Mouse (Mus musculus): Measurements from ENCODE around the gene Yif1b. TPM values are rescaled to one million over a fixed set of nuclear protein-coding genes. Genes with fewer than 3 reads are reported as not detected.

Gene Yif1b
- polyA plus RNA-seq, 1 experiment from 2014 or later: 64.3 TPM

- Histone ChIP-seq H3K27me3 (replicated peaks) (no peaks in the 10 kb centered on the region), H3K4me2 (no peak overlapping the region), H3K9ac (no peak overlapping the region), H3K4me1 (no peaks in the 10 kb centered on the region; the same call in 1 of the 2 replicates), H3K4me3 (no peak overlapping the region), H3K36me3 (no peaks in the 10 kb centered on the region), H3K9me3 (replicated peaks) (no peaks in the 10 kb centered on the region), H3K27ac (no peak overlapping the region)
- WGBS (ENCODE audit: insufficient replicate concordance): 60% methylated on average over 4 of the region's 4 CpGs
- ATAC-seq: no peak
Measured at GRCm38 (mm10) chr7:29266931-29267330, 28.8 kb downstream of the Yif1b start.

- H3K36me3 ChIP-seq: no peaks in the 10 kb centered on the region
- 64% methylated on average over 4 of the region's 4 CpGs for WGBS (ENCODE audit: insufficient replicate concordance)
- H3K4me2 ChIP-seq: no peak overlapping the region
- H3K4me3 ChIP-seq: no peak overlapping the region
- H3K27me3 ChIP-seq (replicated peaks): no peaks in the 10 kb centered on the region
- no peaks in the 10 kb centered on the region; the same call in 1 of the 2 replicates for H3K4me1 ChIP-seq
- no peaks in the 10 kb centered on the region for H3K9me3 ChIP-seq (replicated peaks)
- no peak for ATAC-seq
- no peak overlapping the region for H3K9ac ChIP-seq
- H3K27ac ChIP-seq: no peak overlapping the region
Measured at GRCm38 (mm10) chr7:29270445-29270844, 32.3 kb downstream of the Yif1b start.

GRCm38 (mm10) chr7:29271687-29272465 is 33.7 kb downstream of the Yif1b start:
- H3K4me2 ChIP-seq: no peak overlapping the region

GRCm38 (mm10) chr7:29276715-29277114 is 38.6 kb downstream of the Yif1b start:
- ATAC-seq: no peak
- Histone ChIP-seq H3K27ac (no peak overlapping the region), H3K36me3 (no peaks in the 10 kb centered on the region), H3K4me1 (peaks cover 13% of the 10 kb centered on the region), H3K4me2 (no peak overlapping the region), H3K27me3 (replicated peaks) (peaks cover 17% of the 10 kb centered on the region), H3K4me3 (no peak overlapping the region), H3K9ac (no peak overlapping the region), H3K9me3 (replicated peaks) (no peaks in the 10 kb centered on the region)
- WGBS (ENCODE audit: insufficient replicate concordance): 73% methylated on average over 5 of the region's 5 CpGs

More at GRCm38 (mm10) chr7:29271687-29272465, 33.7 kb downstream of the Yif1b start:
- Histone ChIP-seq H3K27me3 (replicated peaks) (no peaks in the 10 kb centered on the region), H3K27ac (no peak overlapping the region), H3K4me1 (no peaks in the 10 kb centered on the region; the same call in 1 of the 2 replicates), H3K36me3 (no peaks in the 10 kb centered on the region), H3K4me3 (no peak overlapping the region), H3K9me3 (replicated peaks) (no peaks in the 10 kb centered on the region), H3K9ac (no peak overlapping the region)
- WGBS (ENCODE audit: insufficient replicate concordance): 65% methylated on average over 8 of the region's 8 CpGs
- no peak for ATAC-seq

GRCm38 (mm10) chr7:29277510-29277909 is 39.4 kb downstream of the Yif1b start:
- no peak for ATAC-seq
- no peak overlapping the region for H3K4me2 ChIP-seq
- H3K27ac ChIP-seq: no peak overlapping the region
- no peaks in the 10 kb centered on the region for H3K9me3 ChIP-seq (replicated peaks)
- 75% methylated on average over 4 of the region's 4 CpGs for WGBS (ENCODE audit: insufficient replicate concordance)
- no peak overlapping the region for H3K9ac ChIP-seq
- H3K4me1 ChIP-seq: peaks cover 17% of the 10 kb centered on the region
- H3K36me3 ChIP-seq: no peaks in the 10 kb centered on the region
- H3K27me3 ChIP-seq (replicated peaks): peaks cover 25% of the 10 kb centered on the region
- no peak overlapping the region for H3K4me3 ChIP-seq

DNA sequence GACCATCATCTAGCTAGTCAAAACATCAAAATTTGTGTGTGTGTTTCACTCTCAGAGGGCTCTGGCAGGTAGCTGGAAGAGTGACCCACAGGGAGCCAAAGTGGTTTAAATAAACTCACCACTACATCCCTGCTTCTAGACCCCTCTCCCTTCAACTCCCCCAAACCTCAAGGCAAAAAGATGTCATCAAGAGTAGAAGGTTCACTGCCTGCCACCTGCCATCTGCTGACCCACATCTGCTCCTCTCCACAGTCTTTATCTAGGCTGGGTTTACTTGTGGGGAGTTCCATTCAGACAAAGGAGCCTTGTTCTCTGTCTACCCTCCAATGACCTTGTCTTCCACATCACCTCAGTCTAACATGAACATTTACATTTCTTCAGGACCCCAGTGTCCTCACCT is 41.1 kb downstream of the Yif1b start:
- Histone ChIP-seq H3K9me3 (replicated peaks) (no peaks in the 10 kb centered on the region), H3K4me1 (peaks cover 17% of the 10 kb centered on the region), H3K27me3 (replicated peaks) (peaks cover 38% of the 10 kb centered on the region), H3K36me3 (no peaks in the 10 kb centered on the region), H3K4me3 (no peak overlapping the region), H3K4me2 (no peak overlapping the region), H3K27ac (no peak overlapping the region), H3K9ac (no peak overlapping the region)
- ATAC-seq: no peak

- ATAC-seq: no peak
- no peaks in the 10 kb centered on the region for H3K9me3 ChIP-seq (replicated peaks)
- H3K27ac ChIP-seq: no peak overlapping the region
- 69% methylated on average over 8 of the region's 8 CpGs for WGBS (ENCODE audit: insufficient replicate concordance)
- H3K9ac ChIP-seq: no peak overlapping the region
- H3K4me1 ChIP-seq: peaks cover 24% of the 10 kb centered on the region
- H3K36me3 ChIP-seq: no peaks in the 10 kb centered on the region
- no peak overlapping the region for H3K4me3 ChIP-seq
- peaks cover 45% of the 10 kb centered on the region for H3K27me3 ChIP-seq (replicated peaks)
- H3K4me2 ChIP-seq: no peak overlapping the region
Measured at GRCm38 (mm10) chr7:29279924-29280323, 41.8 kb downstream of the Yif1b start.

DNA sequence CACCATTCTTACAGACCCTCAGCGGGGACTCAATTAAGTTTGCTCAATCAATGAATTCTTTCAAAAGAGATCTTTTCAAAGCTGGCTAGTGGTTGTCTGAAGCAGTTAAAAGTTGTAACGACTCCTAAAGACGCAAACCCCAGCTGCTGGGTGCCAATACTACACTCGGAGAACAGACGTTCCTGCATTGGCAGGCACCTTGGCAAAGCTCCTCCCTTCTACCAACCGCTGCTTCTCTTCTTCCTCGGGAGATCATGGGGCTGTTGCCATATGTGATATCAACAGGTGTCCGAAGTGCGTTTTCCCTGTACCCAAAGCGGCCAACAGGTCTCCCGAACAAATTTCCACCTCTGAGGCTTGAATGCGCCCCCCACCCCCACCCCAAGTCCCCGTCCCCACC is 42.7 kb downstream of the Yif1b start:
- peaks cover 24% of the 10 kb centered on the region for H3K4me1 ChIP-seq
- no peaks in the 10 kb centered on the region for H3K9me3 ChIP-seq (replicated peaks)
- H3K27ac ChIP-seq: no peak overlapping the region
- 17% methylated on average over 13 of the region's 13 CpGs for WGBS (ENCODE audit: insufficient replicate concordance)
- no peak overlapping the region; the same call in 1 of the 2 replicates for H3K9ac ChIP-seq
- peaks cover 47% of the 10 kb centered on the region for H3K27me3 ChIP-seq (replicated peaks)
- no peak for ATAC-seq
- H3K4me2 ChIP-seq: peak overlapping the region; percentile 96
- H3K36me3 ChIP-seq: no peaks in the 10 kb centered on the region
- H3K4me3 ChIP-seq: peak overlapping the region; percentile 63

GRCm38 (mm10) chr7:29281201-29282073 is 43.3 kb downstream of the Yif1b start, which contains the start of gene Spint2:
TSS of gene Spint2 (minus strand) at chr7:29281912.
- Histone ChIP-seq H3K9ac (peak within 1 kb of the TSS; percentile 65), H3K4me1 (peaks cover 24% of the 10 kb centered on the region), H3K27me3 (replicated peaks) (peaks cover 52% of the 10 kb centered on the region), H3K9me3 (replicated peaks) (no peaks in the 10 kb centered on the region), H3K36me3 (no peaks in the 10 kb centered on the region), H3K4me3 (peak within 1 kb of the TSS; percentile 63), H3K4me2 (peak within 1 kb of the TSS; percentile 96), H3K27ac (no peak within 1 kb of the TSS)
- peak; percentile 61 for ATAC-seq
- 1% methylated on average over 80 of the region's 80 CpGs for WGBS (ENCODE audit: insufficient replicate concordance)

DNA sequence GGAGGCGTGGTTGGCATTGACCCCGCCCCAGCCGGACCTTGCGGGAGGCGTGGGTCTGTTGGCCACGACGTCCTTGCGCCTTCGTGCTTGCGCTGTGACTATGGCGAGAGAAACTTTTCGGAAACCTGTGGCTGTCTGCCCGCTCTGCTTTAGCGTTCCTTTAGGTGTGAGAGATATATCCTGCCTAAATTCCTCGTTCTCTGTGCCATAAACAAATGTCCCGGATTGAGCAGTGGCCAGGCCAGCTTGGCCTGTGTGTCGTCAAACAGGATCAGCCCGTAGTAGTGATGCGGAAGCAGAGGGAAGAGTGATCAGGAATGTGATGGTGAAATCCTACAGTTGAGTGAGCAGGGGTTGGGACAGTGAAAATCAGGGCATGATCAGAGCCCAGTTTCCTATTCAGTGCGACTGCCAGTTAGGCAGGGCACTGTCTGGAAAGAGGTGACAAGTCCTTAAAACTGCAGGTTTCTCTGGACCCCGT is 44.0 kb downstream of the Yif1b start:
- Histone ChIP-seq H3K27me3 (replicated peaks) (peaks cover 56% of the 10 kb centered on the region), H3K4me2 (peak overlapping the region; percentile 96), H3K4me1 (peaks cover 24% of the 10 kb centered on the region), H3K9ac (peak overlapping the region; percentile 65), H3K36me3 (no peaks in the 10 kb centered on the region), H3K9me3 (replicated peaks) (no peaks in the 10 kb centered on the region), H3K4me3 (peak overlapping the region; percentile 63), H3K27ac (no peak overlapping the region)
- WGBS (ENCODE audit: insufficient replicate concordance): 14% methylated on average over 21 of the region's 21 CpGs
- peak; percentile 6; the same call in 1 of the 2 replicates for ATAC-seq

DNA sequence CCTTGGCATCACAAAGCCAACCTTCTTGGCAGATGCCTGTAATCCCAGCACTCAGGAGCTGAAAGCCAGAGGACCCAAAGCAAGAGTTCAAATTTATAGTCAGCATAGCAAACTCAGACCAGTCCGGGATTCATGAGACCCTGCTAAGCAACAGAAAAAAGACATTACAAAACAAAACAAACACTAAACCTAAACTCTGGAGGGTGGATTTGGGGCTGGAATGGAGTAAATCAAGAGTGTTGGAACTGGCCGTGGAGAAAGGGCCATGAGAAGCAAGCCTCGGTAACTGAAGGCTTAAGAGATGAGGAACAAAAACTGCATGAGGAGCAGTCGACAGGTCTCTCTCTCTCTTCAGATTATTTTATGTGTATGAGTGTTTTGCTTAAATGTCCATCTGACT is 45.7 kb downstream of the Yif1b start:
- H3K4me2 ChIP-seq: no peak overlapping the region
- peaks cover 28% of the 10 kb centered on the region for H3K4me1 ChIP-seq
- no peak overlapping the region for H3K9ac ChIP-seq
- no peak for ATAC-seq
- H3K9me3 ChIP-seq (replicated peaks): no peaks in the 10 kb centered on the region
- no peak overlapping the region for H3K27ac ChIP-seq
- no peaks in the 10 kb centered on the region for H3K36me3 ChIP-seq
- no peak overlapping the region for H3K4me3 ChIP-seq
- WGBS (ENCODE audit: insufficient replicate concordance): 67% methylated on average over 4 of the region's 4 CpGs
- H3K27me3 ChIP-seq (replicated peaks): peaks cover 72% of the 10 kb centered on the region

- ATAC-seq: no peak
- 62% methylated on average over 6 of the region's 6 CpGs for WGBS (ENCODE audit: insufficient replicate concordance)
- Histone ChIP-seq H3K4me2 (no peak overlapping the region), H3K36me3 (no peaks in the 10 kb centered on the region), H3K9me3 (replicated peaks) (no peaks in the 10 kb centered on the region), H3K4me3 (no peak overlapping the region), H3K9ac (no peak overlapping the region), H3K4me1 (peaks cover 35% of the 10 kb centered on the region), H3K27ac (no peak overlapping the region), H3K27me3 (replicated peaks) (peaks cover 77% of the 10 kb centered on the region)
Measured at GRCm38 (mm10) chr7:29284523-29284922, 46.4 kb downstream of the Yif1b start.

Data from liver, embryonic 12.5 days (tissue).